Mouse (Mus musculus): ENCODE measurements around the gene Polr2a.

GRCm38 (mm10) chr11:69707480-69707847 is 51.0 kb downstream of the Polr2a start:
- TF ChIP-seq CTCF (IDR thresholded peaks at IDR 0.05) (no peak), EP300 (IDR thresholded peaks at IDR 0.05) (no peak)

Measured in lung, postnatal 0 days (tissue).